Mouse (Mus musculus) layer of hippocampus, adult 2 months (tissue): ENCODE data around the gene Smarcd1. TPM values are rescaled to one million over a fixed set of nuclear protein-coding genes. Genes with fewer than 3 reads are reported as not detected.

Source experiments
- DNase-seq, 2 experiments: peaks; one replicate each; pipeline ENCODE4 v3.0.0; 2022; ENCODE audit warnings: low spot score in 2 of 2
- H3K27ac ChIP-seq: fragments of 200-600 bp; 2 replicates; pipeline ENCODE4 v1.8.1; 2022
- H3K4me3 ChIP-seq: fragments of 200-600 bp; 2 replicates; pipeline ENCODE4 v1.8.1; 2022; ENCODE audit warnings: mild to moderate bottlenecking
- CTCF ChIP-seq: fragments of 200-600 bp; conservative IDR thresholded peaks from 2 replicates; pipeline ENCODE4 v1.8.1; 2022; ENCODE audit warnings: antibody characterized with exemption, mild to moderate bottlenecking, moderate library complexity
- total RNA-seq, 2 experiments: library from RNA; stranded (reverse); gene quantifications; 2 replicates each; pipeline ENCODE4 v1.2.3; 2021

Gene Smarcd1
- total RNA-seq, 2 experiments from 2014 or later, result 118 to 123 TPM

GRCm38 (mm10) chr15:99697309-99697708 is 4.6 kb upstream of the Smarcd1 start:
- H3K4me3 ChIP-seq, result no peak overlapping the region
- no peak overlapping the region for H3K27ac ChIP-seq
- no peak for DNase-seq
- no peak for TF ChIP-seq CTCF

- TF ChIP-seq CTCF, result no peak
- H3K27ac ChIP-seq, result peak overlapping the region; percentile 47; the same call in 1 of the 2 replicates
- peak in 1 of 2 experiments; percentile 29 for DNase-seq
Measured at GRCm38 (mm10) chr15:99698533-99699085, 3.3 kb upstream of the Smarcd1 start.

GRCm38 (mm10) chr15:99699715-99700114 is 2.2 kb upstream of the Smarcd1 start:
- no peak for TF ChIP-seq CTCF
- Histone ChIP-seq H3K27ac (no peak overlapping the region), H3K4me3 (no peak overlapping the region)
- DNase-seq, result peak in 1 of 2 experiments; percentile 8

More at GRCm38 (mm10) chr15:99698533-99699085, 3.3 kb upstream of the Smarcd1 start:
- no peak overlapping the region for H3K4me3 ChIP-seq

GRCm38 (mm10) chr15:99700219-99701106 is 1.5 kb upstream of the Smarcd1 start:
- no peak overlapping the region for H3K4me3 ChIP-seq
- H3K27ac ChIP-seq, result no peak overlapping the region
- DNase-seq, result peak in 1 of 2 experiments; percentile 8
- no peak for TF ChIP-seq CTCF

GRCm38 (mm10) chr15:99701640-99701998 is 310 bp upstream of the Smarcd1 start:
- DNase-seq, result peak in 1 of 2 experiments; percentile 8
- H3K27ac ChIP-seq, result peak overlapping the region; percentile 99
- peak overlapping the region; percentile 89 for H3K4me3 ChIP-seq

- peak overlapping the region; percentile 99 for H3K27ac ChIP-seq
- TF ChIP-seq CTCF, result no peak
Measured at GRCm38 (mm10) chr15:99703104-99703503, 1.2 kb downstream of the Smarcd1 start.

GRCm38 (mm10) chr15:99703676-99704040 is 1.7 kb downstream of the Smarcd1 start:
- Histone ChIP-seq H3K27ac (peak overlapping the region; percentile 99), H3K4me3 (peak overlapping the region; percentile 89)
- no peak for TF ChIP-seq CTCF
- peak in 1 of 2 experiments; percentile 9 for DNase-seq

More at GRCm38 (mm10) chr15:99703104-99703503, 1.2 kb downstream of the Smarcd1 start:
- peak in 1 of 2 experiments; percentile 14 for DNase-seq
- H3K4me3 ChIP-seq, result peak overlapping the region; percentile 89

GRCm38 (mm10) chr15:99704041-99704681 is 2.2 kb downstream of the Smarcd1 start:
- peak in 1 of 2 experiments; percentile 38 for DNase-seq
- Histone ChIP-seq H3K4me3 (peak overlapping the region; percentile 89), H3K27ac (peak overlapping the region; percentile 99)
- TF ChIP-seq CTCF, result no peak

GRCm38 (mm10) chr15:99704881-99705280 is 3.0 kb downstream of the Smarcd1 start:
- Histone ChIP-seq H3K27ac (peak overlapping the region; percentile 99), H3K4me3 (peak overlapping the region; percentile 89)
- peak in 1 of 2 experiments; percentile 45 for DNase-seq
- TF ChIP-seq CTCF, result no peak

GRCm38 (mm10) chr15:99705440-99706048 is 3.6 kb downstream of the Smarcd1 start, which contains the start of gene Gm17349:
Gm17349 (minus strand) TSS chr15:99705490.
- peak; percentile 94 for TF ChIP-seq CTCF
- peak; percentile 56 to 69 for DNase-seq
- Histone ChIP-seq H3K27ac (peak within 1 kb of the TSS; percentile 99), H3K4me3 (peak within 1 kb of the TSS; percentile 89)

GRCm38 (mm10) chr15:99708176-99708575 is 6.2 kb downstream of the Smarcd1 start:
- TF ChIP-seq CTCF, result no peak
- peak overlapping the region; percentile 69; the same call in 1 of the 2 replicates for H3K27ac ChIP-seq
- no peak overlapping the region for H3K4me3 ChIP-seq
- no peak for DNase-seq
